Mouse (Mus musculus) testis, adult 2 months (tissue): ENCODE measurements at regions not wholly inside any gene's neighbourhood (a gene's known extent, or its start where the extent isn't known, plus 50 kb on each side); places are given as distances from the start of the nearest gene placed in this dataset.

Experiments
- H3K27ac ChIP-seq: fragments of 200-500 bp; 2 replicates; pipeline ENCODE4 v1.5.1; 2012; ENCODE audit warnings: low read depth, low read length; ENCODE audit not compliant: control insufficient read depth, insufficient read depth
- H3K27me3 ChIP-seq: fragments of 200-500 bp; 2 replicates; pipeline ENCODE4 v1.6.1; 2012; ENCODE audit warnings: mild to moderate bottlenecking, low read length, moderate library complexity; ENCODE audit not compliant: control insufficient read depth, insufficient read depth
- H3K36me3 ChIP-seq: fragments of 200-500 bp; 2 replicates; pipeline ENCODE4 v1.6.1; 2012; ENCODE audit warnings: mild to moderate bottlenecking, low read length; ENCODE audit not compliant: control insufficient read depth, insufficient read depth
- H3K4me1 ChIP-seq: fragments of 200-500 bp; 2 replicates; pipeline ENCODE4 v1.6.1; 2012; ENCODE audit warnings: low read length; ENCODE audit not compliant: control insufficient read depth, insufficient read depth
- H3K4me3 ChIP-seq: fragments of 200-500 bp; 2 replicates; pipeline ENCODE4 v1.5.1; 2012; ENCODE audit warnings: low read depth, mild to moderate bottlenecking, low read length, moderate library complexity, mixed read lengths; ENCODE audit not compliant: control insufficient read depth
- CTCF ChIP-seq: fragments of 200-500 bp; IDR thresholded peaks from 2 replicates; pipeline ENCODE4 v1.5.1; 2012; ENCODE audit warnings: low read depth, mild to moderate bottlenecking, inconsistent platforms, low read length, moderate library complexity; ENCODE audit not compliant: control insufficient read depth, insufficient read depth, insufficient replicate concordance
- POLR2A ChIP-seq: fragments of 200-500 bp; IDR thresholded peaks from 2 replicates; pipeline ENCODE4 v1.6.1; 2012; ENCODE audit warnings: low read depth, mild to moderate bottlenecking, inconsistent platforms, low read length, moderate library complexity; ENCODE audit not compliant: control insufficient read depth

DNA sequence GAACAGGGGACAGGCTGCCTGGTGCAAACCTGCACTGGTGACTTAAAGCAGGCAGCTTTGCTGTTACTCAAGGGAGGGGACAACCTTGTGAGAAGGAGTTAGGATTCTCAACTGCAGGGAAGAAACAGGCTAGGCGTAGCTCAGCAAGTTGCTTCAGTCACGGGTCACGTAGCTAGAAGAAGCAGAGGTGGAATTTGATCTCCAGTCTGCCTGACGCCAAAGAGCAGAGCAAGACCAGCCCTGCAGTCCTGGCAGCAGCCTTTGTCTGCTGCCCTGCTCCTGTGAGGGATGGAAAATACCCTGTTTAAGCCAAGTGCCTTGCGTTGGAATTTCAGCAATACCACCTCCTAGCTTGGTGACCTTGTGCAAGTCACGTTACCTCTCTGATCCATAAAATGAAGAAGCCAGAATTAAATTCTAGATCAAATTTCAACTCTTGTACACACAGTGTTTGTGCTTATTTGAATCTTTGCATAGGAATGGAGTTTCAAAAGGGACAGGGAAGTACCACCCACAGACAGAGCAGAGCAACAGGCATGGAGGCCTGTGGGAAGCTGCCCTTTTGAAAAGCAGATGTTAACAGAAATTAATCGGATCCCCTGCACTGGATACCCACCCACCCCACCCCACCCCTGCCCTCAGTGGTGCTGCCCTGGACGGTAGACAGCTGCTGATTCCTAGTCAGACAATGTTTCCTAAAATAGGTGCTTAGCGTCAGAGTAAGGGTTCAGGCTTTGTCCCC is 116.6 kb upstream of the Sesn3 start:
- Histone ChIP-seq H3K36me3 (no peaks in the 10 kb centered on the region), H3K27ac (no peak overlapping the region), H3K27me3 (no peaks in the 10 kb centered on the region), H3K4me3 (no peak overlapping the region), H3K4me1 (no peaks in the 10 kb centered on the region)
- TF ChIP-seq POLR2A, result no peak

DNA sequence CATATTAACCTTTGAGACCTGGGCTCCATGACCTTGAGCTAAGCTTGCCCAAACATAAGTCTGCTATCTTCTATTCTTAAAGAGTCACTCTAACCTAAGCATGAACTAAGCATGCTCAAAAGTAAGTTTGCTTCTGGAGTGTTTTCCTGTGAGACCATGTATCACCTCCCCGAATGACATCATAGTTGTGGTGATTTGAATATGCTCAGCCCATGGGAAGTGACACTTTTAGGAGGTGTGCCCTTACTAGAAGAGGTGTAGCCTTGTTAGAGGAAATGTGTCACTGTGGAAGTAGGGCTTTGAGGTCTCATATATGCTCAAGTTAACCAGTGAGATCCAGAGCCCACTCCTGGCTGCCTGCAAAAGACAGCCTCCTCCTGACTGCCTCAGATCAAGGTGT is 114.7 kb upstream of the Sesn3 start:
- Histone ChIP-seq H3K27ac (no peak overlapping the region), H3K36me3 (no peaks in the 10 kb centered on the region), H3K27me3 (no peaks in the 10 kb centered on the region), H3K4me1 (no peaks in the 10 kb centered on the region), H3K4me3 (no peak overlapping the region)
- no peak for TF ChIP-seq CTCF
- no peak for TF ChIP-seq POLR2A

DNA sequence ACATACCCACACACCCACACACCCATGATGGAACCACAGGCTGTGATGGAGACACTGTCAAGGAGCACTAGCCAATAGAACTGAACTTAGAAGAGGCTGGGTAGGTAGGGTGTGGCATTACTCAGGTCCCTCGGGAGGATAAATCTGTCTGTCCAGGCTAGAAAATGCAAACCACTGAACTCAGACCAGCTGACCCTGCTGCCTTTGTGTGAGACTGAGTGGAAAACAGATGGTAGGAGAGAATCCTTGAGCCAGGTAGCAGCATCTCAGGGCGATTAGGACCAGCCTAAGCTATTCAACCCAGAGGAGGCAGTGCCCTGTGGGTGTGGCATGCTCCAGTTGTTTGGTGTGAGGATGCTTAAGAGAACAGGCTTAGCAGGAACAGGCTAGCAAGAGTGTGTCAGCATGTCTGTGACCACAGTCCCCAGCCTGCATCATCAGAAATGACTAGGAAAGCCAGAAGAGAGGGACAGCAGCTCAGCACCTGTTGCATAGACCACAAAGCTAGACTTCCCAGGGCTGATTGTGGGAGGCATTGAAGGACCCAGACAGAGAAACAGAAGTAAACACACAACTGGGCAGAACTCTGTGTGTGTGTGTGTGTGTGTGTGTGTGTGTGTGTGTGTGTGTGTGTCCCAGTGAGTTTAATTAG is 103.2 kb upstream of the Sesn3 start:
- no peaks in the 10 kb centered on the region for H3K27me3 ChIP-seq
- no peak overlapping the region for H3K27ac ChIP-seq
- TF ChIP-seq POLR2A (no peak), CTCF (no peak)
- no peaks in the 10 kb centered on the region for H3K4me1 ChIP-seq
- no peaks in the 10 kb centered on the region for H3K36me3 ChIP-seq
- H3K4me3 ChIP-seq, result no peak overlapping the region

GRCm38 (mm10) chr9:14173631-14174323 is 101.1 kb upstream of the Sesn3 start:
- Histone ChIP-seq H3K4me1 (no peaks in the 10 kb centered on the region), H3K36me3 (no peaks in the 10 kb centered on the region), H3K27me3 (no peaks in the 10 kb centered on the region), H3K27ac (no peak overlapping the region), H3K4me3 (no peak overlapping the region)
- TF ChIP-seq CTCF (no peak), POLR2A (no peak)

GRCm38 (mm10) chr9:14174324-14175040 is 100.4 kb upstream of the Sesn3 start:
- Histone ChIP-seq H3K4me1 (no peaks in the 10 kb centered on the region), H3K36me3 (no peaks in the 10 kb centered on the region), H3K27ac (no peak overlapping the region), H3K4me3 (no peak overlapping the region), H3K27me3 (no peaks in the 10 kb centered on the region)
- TF ChIP-seq CTCF, result no peak
- no peak for TF ChIP-seq POLR2A

GRCm38 (mm10) chr9:14175041-14175881 is 99.6 kb upstream of the Sesn3 start:
- Histone ChIP-seq H3K27ac (no peak overlapping the region), H3K27me3 (no peaks in the 10 kb centered on the region), H3K36me3 (no peaks in the 10 kb centered on the region), H3K4me1 (no peaks in the 10 kb centered on the region), H3K4me3 (no peak overlapping the region)
- TF ChIP-seq CTCF (no peak), POLR2A (no peak)
